Mouse (Mus musculus) liver, postnatal 0 days (tissue): Measurements from ENCODE around the gene Armc3. TPM values are rescaled to one million over a fixed set of nuclear protein-coding genes. Genes with fewer than 3 reads are reported as not detected.

Experiments used
- ATAC-seq: fragments of 200-750 bp; cut with Nextera tagmentation; 2 replicates; pipeline ENCODE4 v1.8.0; 2017; ENCODE audit warnings: mild to moderate bottlenecking, moderate library complexity
- DNase-seq: peaks from one replicate; pipeline ENCODE4 v3.0.0-alpha.2; 2016
- H3K27ac ChIP-seq: fragments of 300-500 bp; sonication (generic); 2 replicates; pipeline ENCODE4 v1.5.1; 2014; ENCODE audit warnings: antibody characterized with exemption, moderate library complexity, mild to moderate bottlenecking, low read depth
- H3K27me3 ChIP-seq: fragments of 300-500 bp; sonication (generic); 2 replicates; pipeline ENCODE4 v1.6.1; 2014; ENCODE audit warnings: low read length, control low read depth, mixed read lengths; ENCODE audit not compliant: insufficient read depth
- H3K36me3 ChIP-seq: fragments of 300-500 bp; sonication (generic); replicated peaks from 2 replicates; pipeline ENCODE4 v1.6.1; 2014; ENCODE audit warnings: mild to moderate bottlenecking, control low read depth, low read length, moderate library complexity, mixed read lengths; ENCODE audit not compliant: insufficient read depth
- H3K4me1 ChIP-seq: fragments of 300-500 bp; sonication (generic); 2 replicates; pipeline ENCODE4 v1.6.1; 2014; ENCODE audit warnings: antibody characterized with exemption, mild to moderate bottlenecking, control low read depth; ENCODE audit not compliant: insufficient read depth
- H3K4me2 ChIP-seq: fragments of 300-500 bp; sonication (generic); 2 replicates; pipeline ENCODE4 v1.6.1; 2014; ENCODE audit warnings: low read depth, mild to moderate bottlenecking, low read length, moderate library complexity, mixed read lengths
- H3K4me3 ChIP-seq: fragments of 300-500 bp; sonication (generic); 2 replicates; pipeline ENCODE4 v1.5.1; 2014; ENCODE audit warnings: low read depth, low read length
- H3K9ac ChIP-seq: fragments of 300-500 bp; sonication (generic); replicated peaks from 2 replicates; pipeline ENCODE4 v1.6.1; 2014; ENCODE audit warnings: mild to moderate bottlenecking, moderate library complexity
- H3K9me3 ChIP-seq: fragments of 300-500 bp; sonication (generic); 2 replicates; pipeline ENCODE4 v1.6.1; 2016; ENCODE audit warnings: mild to moderate bottlenecking, control low read depth, low read length, mixed read lengths
- CTCF ChIP-seq: sonication (generic); IDR thresholded peaks from 2 replicates; pipeline ENCODE4 v1.5.1; 2016; ENCODE audit warnings: antibody characterized with exemption, low read depth
- EP300 ChIP-seq: IDR thresholded peaks from 2 replicates; pipeline ENCODE4 v1.6.1; 2016; ENCODE audit warnings: antibody characterized with exemption, low read depth, mild to moderate bottlenecking
- WGBS: fragments of 180-500 bp; shearing (Covaris S2); extraction: QIAGEN DNeasy Blood & Tissue Kit; methylation state at CpG from one replicate; pipeline ENCODE4 v1.1.7; 2014; ENCODE audit not compliant: insufficient replicate concordance; 5-methylcytosine and 5-hydroxymethylcytosine counted together
- polyA plus RNA-seq: library from polyadenylated mRNA; unstranded; fragments of >200 nt; fragmentation: Nextera tagmentation; extraction: Ambion mirVana; gene quantifications from 2 replicates; pipeline ENCODE4 v1.2.1, GENCODE M21; 2015

Armc3 gene
- polyA plus RNA-seq, 1 experiment from 2014 or later, result 0.21 TPM

GRCm38 (mm10) chr2:19238771-19239170, 39.7 kb downstream of the Armc3 start:
- H3K27ac ChIP-seq, result no peak overlapping the region
- ATAC-seq (no peak), DNase-seq (no peak)
- H3K9me3 ChIP-seq, result no peaks in the 10 kb centered on the region
- WGBS, result 54% methylated on average over 2 of the region's 2 CpGs
- TF ChIP-seq CTCF, result peak; percentile 52
- no peak for TF ChIP-seq EP300
- no peaks in the 10 kb centered on the region for H3K4me1 ChIP-seq
- H3K27me3 ChIP-seq, result no peaks in the 10 kb centered on the region
- H3K4me2 ChIP-seq, result no peak overlapping the region
- H3K36me3 ChIP-seq, result no peaks in the 10 kb centered on the region
- no peak overlapping the region for H3K4me3 ChIP-seq
- H3K9ac ChIP-seq, result no peak overlapping the region

- Histone ChIP-seq H3K4me3 (no peak overlapping the region), H3K36me3 (no peaks in the 10 kb centered on the region), H3K4me1 (no peaks in the 10 kb centered on the region), H3K9ac (no peak overlapping the region), H3K27ac (no peak overlapping the region), H3K9me3 (no peaks in the 10 kb centered on the region), H3K27me3 (no peaks in the 10 kb centered on the region), H3K4me2 (no peak overlapping the region)
- TF ChIP-seq EP300 (no peak), CTCF (no peak)
- 82% methylated on average over 11 of the region's 11 CpGs for WGBS
- no peak for DNase-seq
- no peak for ATAC-seq
Observed at GRCm38 (mm10) chr2:19249611-19250010, 50.5 kb downstream of the Armc3 start.

GRCm38 (mm10) chr2:19255037-19255436, 55.9 kb downstream of the Armc3 start:
- WGBS, result 56% methylated on average over 3 of the region's 3 CpGs
- no peak for TF ChIP-seq EP300
- TF ChIP-seq CTCF, result no peak
- H3K36me3 ChIP-seq, result no peaks in the 10 kb centered on the region
- ATAC-seq, result no peak
- H3K4me1 ChIP-seq, result no peaks in the 10 kb centered on the region
- no peak overlapping the region for H3K4me2 ChIP-seq
- H3K4me3 ChIP-seq, result no peak overlapping the region
- no peak overlapping the region for H3K9ac ChIP-seq
- H3K27ac ChIP-seq, result no peak overlapping the region
- no peaks in the 10 kb centered on the region for H3K27me3 ChIP-seq
- H3K9me3 ChIP-seq, result no peaks in the 10 kb centered on the region
- DNase-seq, result no peak

GRCm38 (mm10) chr2:19257255-19257654, 58.2 kb downstream of the Armc3 start:
- no peaks in the 10 kb centered on the region for H3K36me3 ChIP-seq
- no peak overlapping the region for H3K4me3 ChIP-seq
- no peak overlapping the region for H3K4me2 ChIP-seq
- TF ChIP-seq EP300, result no peak
- no peak for TF ChIP-seq CTCF
- no peak for DNase-seq
- no peak for ATAC-seq
- H3K9me3 ChIP-seq, result no peaks in the 10 kb centered on the region
- H3K4me1 ChIP-seq, result no peaks in the 10 kb centered on the region
- no peak overlapping the region for H3K27ac ChIP-seq
- H3K9ac ChIP-seq, result no peak overlapping the region
- no peaks in the 10 kb centered on the region for H3K27me3 ChIP-seq

- Histone ChIP-seq H3K27ac (no peak overlapping the region), H3K36me3 (no peaks in the 10 kb centered on the region), H3K27me3 (no peaks in the 10 kb centered on the region), H3K4me1 (no peaks in the 10 kb centered on the region), H3K4me3 (no peak overlapping the region), H3K9ac (no peak overlapping the region), H3K4me2 (no peak overlapping the region), H3K9me3 (no peaks in the 10 kb centered on the region)
- WGBS, result 83% methylated on average over 6 of the region's 6 CpGs
- TF ChIP-seq EP300, result no peak
- TF ChIP-seq CTCF, result no peak
- DNase-seq (no peak), ATAC-seq (no peak)
Observed at GRCm38 (mm10) chr2:19260399-19260798, 61.3 kb downstream of the Armc3 start.

GRCm38 (mm10) chr2:19263375-19263774, 64.3 kb downstream of the Armc3 start:
- no peak overlapping the region for H3K9ac ChIP-seq
- H3K9me3 ChIP-seq, result no peaks in the 10 kb centered on the region
- ATAC-seq (no peak), DNase-seq (no peak)
- H3K36me3 ChIP-seq, result no peaks in the 10 kb centered on the region
- WGBS, result 52% methylated on average over 5 of the region's 5 CpGs
- H3K4me2 ChIP-seq, result no peak overlapping the region
- H3K4me1 ChIP-seq, result no peaks in the 10 kb centered on the region
- no peak overlapping the region for H3K27ac ChIP-seq
- TF ChIP-seq EP300, result no peak
- peak; percentile 34 for TF ChIP-seq CTCF
- no peaks in the 10 kb centered on the region for H3K27me3 ChIP-seq
- H3K4me3 ChIP-seq, result no peak overlapping the region

GRCm38 (mm10) chr2:19265834-19266233, 66.7 kb downstream of the Armc3 start:
- H3K4me2 ChIP-seq, result no peak overlapping the region
- no peak overlapping the region for H3K4me3 ChIP-seq
- no peaks in the 10 kb centered on the region for H3K36me3 ChIP-seq
- ATAC-seq (no peak), DNase-seq (no peak)
- no peaks in the 10 kb centered on the region for H3K4me1 ChIP-seq
- H3K27ac ChIP-seq, result no peak overlapping the region
- no peak for TF ChIP-seq CTCF
- no peak for TF ChIP-seq EP300
- H3K27me3 ChIP-seq, result no peaks in the 10 kb centered on the region
- no peaks in the 10 kb centered on the region for H3K9me3 ChIP-seq
- H3K9ac ChIP-seq, result no peak overlapping the region
- 56% methylated on average over 2 of the region's 2 CpGs for WGBS
